Mouse (Mus musculus) lung, embryonic 14.5 days (tissue): ENCODE data around the gene Dmtf1. TPM values are rescaled to one million over a fixed set of nuclear protein-coding genes. Genes with fewer than 3 reads are reported as not detected.

Source experiments
- ATAC-seq: fragments of 200-750 bp; cut with Nextera tagmentation; 2 replicates; pipeline ENCODE4 v1.8.0; 2017; ENCODE audit warnings: mild to moderate bottlenecking, moderate TSS enrichment, moderate library complexity; ENCODE audit not compliant: insufficient read depth
- DNase-seq: peaks from one replicate; pipeline ENCODE4 v3.0.0-alpha.2; 2015
- H3K27ac ChIP-seq: fragments of 300-500 bp; sonication (generic); 2 replicates; pipeline ENCODE4 v1.5.1; 2014; ENCODE audit warnings: low read depth, mild to moderate bottlenecking, moderate library complexity
- H3K27me3 ChIP-seq: fragments of 300-500 bp; sonication (generic); 2 replicates; pipeline ENCODE4 v1.6.1; 2014; ENCODE audit warnings: low read length, control low read depth; ENCODE audit not compliant: insufficient read depth
- H3K36me3 ChIP-seq: fragments of 300-500 bp; sonication (generic); 2 replicates; pipeline ENCODE4 v1.6.1; 2014; ENCODE audit warnings: control low read depth; ENCODE audit not compliant: insufficient read depth
- H3K4me1 ChIP-seq: fragments of 300-500 bp; sonication (generic); 2 replicates; pipeline ENCODE4 v1.6.1; 2014; ENCODE audit warnings: antibody characterized with exemption, control low read depth; ENCODE audit not compliant: insufficient read depth
- H3K4me2 ChIP-seq: fragments of 300-500 bp; sonication (generic); 2 replicates; pipeline ENCODE4 v1.6.1; 2014; ENCODE audit warnings: mild to moderate bottlenecking
- H3K4me3 ChIP-seq: fragments of 300-500 bp; sonication (generic); 2 replicates; pipeline ENCODE4 v1.5.1; 2014; ENCODE audit warnings: low read depth, low read length
- H3K9ac ChIP-seq: fragments of 300-500 bp; sonication (generic); 2 replicates; pipeline ENCODE4 v1.6.1; 2014
- H3K9me3 ChIP-seq: fragments of 300-500 bp; sonication (generic); 2 replicates; pipeline ENCODE4 v1.6.1; 2016; ENCODE audit warnings: low read depth, low read length, control low read depth
- CTCF ChIP-seq: IDR thresholded peaks from 2 replicates; pipeline ENCODE4 v1.5.1; 2016; ENCODE audit warnings: antibody characterized with exemption, low read depth
- WGBS: fragments of 180-500 bp; shearing (Covaris S2); extraction: QIAGEN DNeasy Blood & Tissue Kit; methylation state at CpG from one replicate; pipeline ENCODE4 v1.1.7; 2014; 5-methylcytosine and 5-hydroxymethylcytosine counted together
- polyA plus RNA-seq: library from polyadenylated mRNA; unstranded; fragments of >200 nt; fragmentation: Nextera tagmentation; extraction: Ambion mirVana; gene quantifications from 2 replicates; pipeline ENCODE4 v1.2.1, GENCODE M21; 2014

The Dmtf1 gene
- polyA plus RNA-seq, 1 experiment from 2014 or later, result 50.8 TPM

- Histone ChIP-seq H3K4me2 (peak overlapping the region; percentile 83), H3K9me3 (no peaks in the 10 kb centered on the region), H3K36me3 (0 out of 2 replicates have a peak, but pooled peaks cover 2% of the 10 kb centered on the region), H3K4me1 (peaks cover 4% of the 10 kb centered on the region; the same call in 1 of the 2 replicates), H3K9ac (peak overlapping the region; percentile 96), H3K27ac (peak overlapping the region; percentile 100), H3K27me3 (no peaks in the 10 kb centered on the region), H3K4me3 (peak overlapping the region; percentile 92)
- TF ChIP-seq CTCF, result no peak
- 8% methylated on average over 7 of the region's 7 CpGs for WGBS
- DNase-seq, result peak; percentile 56
- ATAC-seq, result peak; percentile 30; the same call in 1 of the 2 replicates
These were observed 512 bp upstream of the Dmtf1 start for GRCm38 (mm10) chr5:9162088-9162487.

GRCm38 (mm10) chr5:9160831-9161455 is 633 bp downstream of the Dmtf1 start:
- DNase-seq, result peak; percentile 55

GRCm38 (mm10) chr5:9157336-9157735 is 4.2 kb downstream of the Dmtf1 start:
- DNase-seq (no peak), ATAC-seq (no peak)
- Histone ChIP-seq H3K27ac (no peak overlapping the region), H3K4me3 (no peak overlapping the region), H3K4me2 (no peak overlapping the region), H3K4me1 (peaks cover 2% of the 10 kb centered on the region; the same call in 1 of the 2 replicates), H3K9ac (no peak overlapping the region), H3K36me3 (0 out of 2 replicates have a peak, but pooled peaks cover 2% of the 10 kb centered on the region), H3K27me3 (no peaks in the 10 kb centered on the region), H3K9me3 (no peaks in the 10 kb centered on the region)
- no peak for TF ChIP-seq CTCF
- 61% methylated on average over 1 of the region's 1 CpGs for WGBS

More at GRCm38 (mm10) chr5:9160831-9161455, 633 bp downstream of the Dmtf1 start:
- Histone ChIP-seq H3K36me3 (0 out of 2 replicates have a peak, but pooled peaks cover 2% of the 10 kb centered on the region), H3K27ac (peak overlapping the region; percentile 100), H3K4me2 (peak overlapping the region; percentile 83), H3K9ac (peak overlapping the region; percentile 96), H3K4me1 (peaks cover 4% of the 10 kb centered on the region; the same call in 1 of the 2 replicates), H3K27me3 (no peaks in the 10 kb centered on the region), H3K4me3 (peak overlapping the region; percentile 92), H3K9me3 (no peaks in the 10 kb centered on the region)
- WGBS, result under 1% methylated on average over 37 of the region's 55 CpGs
- ATAC-seq, result peak; percentile 71
- no peak for TF ChIP-seq CTCF

GRCm38 (mm10) chr5:9156746-9157145 is 4.8 kb downstream of the Dmtf1 start:
- Histone ChIP-seq H3K27ac (no peak overlapping the region), H3K4me3 (no peak overlapping the region), H3K4me1 (no peaks in the 10 kb centered on the region), H3K36me3 (0 out of 2 replicates have a peak, but pooled peaks cover 2% of the 10 kb centered on the region), H3K27me3 (no peaks in the 10 kb centered on the region), H3K4me2 (no peak overlapping the region), H3K9me3 (no peaks in the 10 kb centered on the region), H3K9ac (no peak overlapping the region)
- no peak for DNase-seq
- no peak for ATAC-seq
- TF ChIP-seq CTCF, result no peak

- ATAC-seq (no peak), DNase-seq (no peak)
- Histone ChIP-seq H3K4me1 (no peaks in the 10 kb centered on the region), H3K4me3 (no peak overlapping the region), H3K9me3 (no peaks in the 10 kb centered on the region), H3K4me2 (no peak overlapping the region), H3K36me3 (peaks cover 38% of the 10 kb centered on the region), H3K27ac (no peak overlapping the region), H3K9ac (no peak overlapping the region), H3K27me3 (no peaks in the 10 kb centered on the region)
- no peak for TF ChIP-seq CTCF
- 77% methylated on average over 8 of the region's 8 CpGs for WGBS
These were observed 12.2 kb downstream of the Dmtf1 start for GRCm38 (mm10) chr5:9149273-9149850.

- WGBS, result 83% methylated on average over 6 of the region's 6 CpGs
These were observed 19.2 kb downstream of the Dmtf1 start for GRCm38 (mm10) chr5:9142376-9142775.

GRCm38 (mm10) chr5:9140724-9141123 is 20.9 kb downstream of the Dmtf1 start:
- WGBS, result 88% methylated on average over 8 of the region's 8 CpGs
- Histone ChIP-seq H3K9ac (no peak overlapping the region), H3K27ac (no peak overlapping the region), H3K4me1 (no peaks in the 10 kb centered on the region), H3K27me3 (no peaks in the 10 kb centered on the region), H3K4me2 (no peak overlapping the region), H3K4me3 (no peak overlapping the region), H3K9me3 (no peaks in the 10 kb centered on the region), H3K36me3 (peaks cover 56% of the 10 kb centered on the region)
- DNase-seq (no peak), ATAC-seq (no peak)
- TF ChIP-seq CTCF, result no peak

More at GRCm38 (mm10) chr5:9142376-9142775, 19.2 kb downstream of the Dmtf1 start:
- H3K36me3 ChIP-seq, result peaks cover 56% of the 10 kb centered on the region
- no peak for DNase-seq
- no peaks in the 10 kb centered on the region for H3K4me1 ChIP-seq
- no peak overlapping the region for H3K27ac ChIP-seq
- no peaks in the 10 kb centered on the region for H3K27me3 ChIP-seq
- ATAC-seq, result no peak
- no peak for TF ChIP-seq CTCF
- no peak overlapping the region for H3K4me2 ChIP-seq
- H3K4me3 ChIP-seq, result no peak overlapping the region
- no peaks in the 10 kb centered on the region for H3K9me3 ChIP-seq
- no peak overlapping the region for H3K9ac ChIP-seq
